Mouse (Mus musculus) cortical plate, adult 2 months (tissue): ENCODE measurements around the gene Morc4. TPM values are rescaled to one million over a fixed set of nuclear protein-coding genes. Genes with fewer than 3 reads are reported as not detected.

Experiments
- H3K27ac ChIP-seq: fragments of 200-500 bp; 2 replicates; pipeline ENCODE4 v1.5.1; 2012; ENCODE audit warnings: low read length, control low read depth, inconsistent platforms; ENCODE audit not compliant: insufficient read depth
- H3K4me1 ChIP-seq: fragments of 200-500 bp; 2 replicates; pipeline ENCODE4 v1.6.1; 2011; ENCODE audit warnings: low read length; ENCODE audit not compliant: control insufficient read depth, insufficient read depth
- H3K4me3 ChIP-seq: fragments of 200-500 bp; 2 replicates; pipeline ENCODE4 v1.5.1; 2011; ENCODE audit warnings: mild to moderate bottlenecking, low read length, control low read depth; ENCODE audit not compliant: insufficient read depth
- CTCF ChIP-seq: fragments of 200-500 bp; IDR thresholded peaks from 2 replicates; pipeline ENCODE4 v1.5.1; 2011; ENCODE audit warnings: mild to moderate bottlenecking, control low read depth, low read length; ENCODE audit not compliant: insufficient read depth; ENCODE audit errors: extremely low read depth
- POLR2A ChIP-seq: fragments of 200-500 bp; IDR thresholded peaks from 2 replicates; pipeline ENCODE4 v1.6.1; 2011; ENCODE audit warnings: mild to moderate bottlenecking, low read length, control low read depth; ENCODE audit not compliant: insufficient read depth; ENCODE audit errors: extremely low read depth
- polyA plus RNA-seq: library from polyadenylated mRNA; depleted of rRNA; stranded (reverse); fragments of >200 nt; gene quantifications from 2 replicates; pipeline ENCODE4 v1.2.3, GENCODE M21; 2012; rRNA removed

The Morc4 gene
- polyA plus RNA-seq = 3.1 and 4.0 TPM in 2 replicates

- TF ChIP-seq CTCF (no peak), POLR2A (no peak)
- Histone ChIP-seq H3K4me1 (no peaks in the 10 kb centered on the region), H3K4me3 (peak within 1 kb of the TSS; percentile 63), H3K27ac (no peak within 1 kb of the TSS)
Observed at GRCm38 (mm10) chrX:139870938-139871791, at the start of gene Morc4. Morc4 (minus strand) TSS chrX:139871677.

DNA sequence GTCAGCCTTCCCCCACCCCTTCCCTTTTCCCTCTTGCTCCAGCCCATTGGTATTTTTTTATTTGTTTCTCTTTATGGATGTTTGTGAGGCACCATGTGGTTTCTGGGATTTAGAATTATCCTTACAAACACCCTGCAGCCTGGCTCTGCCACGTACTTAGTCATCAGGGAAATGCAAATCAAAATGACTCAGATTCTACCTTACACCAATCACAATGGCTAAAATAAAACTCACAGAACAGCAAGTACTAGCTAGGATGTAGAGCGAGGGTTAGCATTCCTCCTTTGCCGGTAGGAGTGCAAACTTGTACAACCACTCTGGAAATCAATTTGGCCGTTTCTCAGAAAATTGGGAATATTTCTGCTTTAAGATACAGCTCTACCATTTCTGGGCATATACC lies 49.1 kb upstream of the Morc4 start:
- no peak for TF ChIP-seq CTCF
- no peak for TF ChIP-seq POLR2A
- no peaks in the 10 kb centered on the region for H3K4me1 ChIP-seq
- H3K4me3 ChIP-seq = no peak overlapping the region
- no peak overlapping the region for H3K27ac ChIP-seq

- Histone ChIP-seq H3K27ac (no peak overlapping the region), H3K4me3 (no peak overlapping the region), H3K4me1 (no peaks in the 10 kb centered on the region)
- TF ChIP-seq POLR2A = no peak
- no peak for TF ChIP-seq CTCF
Observed at GRCm38 (mm10) chrX:139891387-139891786, 19.9 kb upstream of the Morc4 start.

DNA sequence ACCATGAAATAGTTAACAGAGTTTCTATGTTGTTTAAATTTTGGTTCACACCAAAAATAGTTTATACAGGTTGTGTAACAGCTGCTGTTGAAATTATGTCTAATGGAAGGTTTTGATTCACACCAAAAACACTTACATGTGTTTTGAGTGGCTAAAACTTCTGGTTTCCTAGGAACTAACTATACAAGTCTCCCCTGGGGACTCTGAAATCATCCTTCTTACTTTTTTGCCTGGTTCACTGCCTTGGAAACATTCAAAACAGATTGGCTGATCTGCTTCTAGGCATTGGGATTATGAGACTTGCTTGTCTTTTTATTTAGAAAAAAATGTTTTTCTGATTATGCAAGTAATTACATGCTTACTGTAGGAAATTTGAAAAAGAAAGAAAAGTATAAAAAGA lies 11.7 kb upstream of the Morc4 start:
- no peak overlapping the region for H3K4me3 ChIP-seq
- H3K4me1 ChIP-seq = no peaks in the 10 kb centered on the region
- no peak for TF ChIP-seq CTCF
- TF ChIP-seq POLR2A = no peak
- no peak overlapping the region for H3K27ac ChIP-seq

GRCm38 (mm10) chrX:139877936-139878335 lies 6.5 kb upstream of the Morc4 start:
- H3K4me3 ChIP-seq = no peak overlapping the region
- no peaks in the 10 kb centered on the region for H3K4me1 ChIP-seq
- no peak overlapping the region for H3K27ac ChIP-seq
- TF ChIP-seq POLR2A = no peak
- TF ChIP-seq CTCF = no peak

- no peak for TF ChIP-seq POLR2A
- no peak for TF ChIP-seq CTCF
- Histone ChIP-seq H3K27ac (no peak overlapping the region), H3K4me3 (no peak overlapping the region), H3K4me1 (no peaks in the 10 kb centered on the region)
Observed at GRCm38 (mm10) chrX:139877105-139877504, 5.6 kb upstream of the Morc4 start.

GRCm38 (mm10) chrX:139870300-139870711 lies 1.2 kb downstream of the Morc4 start:
- H3K4me3 ChIP-seq = peak overlapping the region; percentile 63
- no peaks in the 10 kb centered on the region for H3K4me1 ChIP-seq
- H3K27ac ChIP-seq = no peak overlapping the region
- TF ChIP-seq CTCF = no peak
- no peak for TF ChIP-seq POLR2A

GRCm38 (mm10) chrX:139859402-139859801 lies 12.1 kb downstream of the Morc4 start:
- Histone ChIP-seq H3K4me3 (no peak overlapping the region), H3K4me1 (no peaks in the 10 kb centered on the region)
- TF ChIP-seq POLR2A = no peak
- no peak for TF ChIP-seq CTCF

DNA sequence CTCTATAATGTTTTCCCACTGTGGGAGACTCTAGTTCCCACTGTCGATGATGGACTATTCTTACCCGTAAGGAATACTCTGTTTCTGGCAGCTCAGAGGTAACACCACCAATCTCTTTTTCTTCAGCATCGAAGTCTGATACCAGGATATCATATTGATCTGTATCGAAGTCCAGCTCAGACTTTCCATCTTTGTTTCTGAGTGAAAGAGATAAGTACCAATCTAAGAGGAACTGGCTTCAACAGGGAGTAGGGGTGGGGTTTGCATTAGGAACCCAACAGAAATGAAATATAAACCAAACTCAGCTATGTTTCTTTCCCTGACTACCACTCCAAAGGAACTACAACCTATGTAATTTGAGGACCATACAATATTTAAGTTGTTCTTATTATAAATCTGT lies 16.7 kb downstream of the Morc4 start:
- Histone ChIP-seq H3K4me1 (no peaks in the 10 kb centered on the region), H3K27ac (no peak overlapping the region), H3K4me3 (no peak overlapping the region)
- TF ChIP-seq CTCF (no peak), POLR2A (no peak)

More at GRCm38 (mm10) chrX:139859402-139859801, 12.1 kb downstream of the Morc4 start:
- H3K27ac ChIP-seq = no peak overlapping the region

GRCm38 (mm10) chrX:139841091-139841490 lies 30.4 kb downstream of the Morc4 start:
- Histone ChIP-seq H3K4me3 (no peak overlapping the region), H3K27ac (no peak overlapping the region), H3K4me1 (no peaks in the 10 kb centered on the region)
- TF ChIP-seq CTCF = no peak
- no peak for TF ChIP-seq POLR2A
